Mouse (Mus musculus): Measurements from ENCODE around the gene Ccdc172. TPM values are rescaled to one million over a fixed set of nuclear protein-coding genes. Genes with fewer than 3 reads are reported as not detected.

Gene Ccdc172
- polyA plus RNA-seq, 1 experiment from 2014 or later, result not detected

GRCm38 (mm10) chr19:58500049-58500448 lies 11.7 kb upstream of the Ccdc172 start:
- Histone ChIP-seq H3K9ac (ENCODE audit: low read depth, low read length) (no peak overlapping the region), H3K4me1 (ENCODE audit: control insufficient read depth, low read depth, low read length) (no peaks in the 10 kb centered on the region), H3K9me3 (replicated peaks; ENCODE audit: control insufficient read depth, low read length) (no peaks in the 10 kb centered on the region), H3K36me3 (ENCODE audit: control insufficient read depth, insufficient read depth) (no peaks in the 10 kb centered on the region), H3K4me3 (ENCODE audit: low read depth, low read length) (no peak overlapping the region), H3K4me2 (ENCODE audit: low read depth, low read length) (no peak overlapping the region), H3K27ac (ENCODE audit: low read length) (no peak overlapping the region), H3K27me3 (ENCODE audit: control insufficient read depth, insufficient read depth, low read depth, low read length) (no peaks in the 10 kb centered on the region)
- WGBS (ENCODE audit: insufficient replicate concordance), result 43% methylated on average over 2 of the region's 2 CpGs
- no peak for ATAC-seq (ENCODE audit: low read depth)

- 57% methylated on average over 1 of the region's 1 CpGs for WGBS (ENCODE audit: insufficient replicate concordance)
- H3K27me3 ChIP-seq (ENCODE audit: control insufficient read depth, insufficient read depth, low read depth, low read length), result no peaks in the 10 kb centered on the region
- H3K4me1 ChIP-seq (ENCODE audit: control insufficient read depth, low read depth, low read length), result no peaks in the 10 kb centered on the region
- no peak overlapping the region for H3K4me3 ChIP-seq (ENCODE audit: low read depth, low read length)
- no peak overlapping the region for H3K27ac ChIP-seq (ENCODE audit: low read length)
- no peak overlapping the region for H3K4me2 ChIP-seq (ENCODE audit: low read depth, low read length)
- H3K9ac ChIP-seq (ENCODE audit: low read depth, low read length), result no peak overlapping the region
- no peaks in the 10 kb centered on the region for H3K9me3 ChIP-seq (replicated peaks; ENCODE audit: control insufficient read depth, low read length)
- ATAC-seq (ENCODE audit: low read depth), result no peak
- H3K36me3 ChIP-seq (ENCODE audit: control insufficient read depth, insufficient read depth), result no peaks in the 10 kb centered on the region
Measured at GRCm38 (mm10) chr19:58521696-58522095, 9.9 kb downstream of the Ccdc172 start.

GRCm38 (mm10) chr19:58523736-58524394 lies 12.1 kb downstream of the Ccdc172 start:
- Histone ChIP-seq H3K9me3 (replicated peaks; ENCODE audit: control insufficient read depth, low read length) (no peaks in the 10 kb centered on the region), H3K4me3 (ENCODE audit: low read depth, low read length) (no peak overlapping the region), H3K4me1 (ENCODE audit: control insufficient read depth, low read depth, low read length) (no peaks in the 10 kb centered on the region), H3K27me3 (ENCODE audit: control insufficient read depth, insufficient read depth, low read depth, low read length) (no peaks in the 10 kb centered on the region), H3K9ac (ENCODE audit: low read depth, low read length) (no peak overlapping the region), H3K36me3 (ENCODE audit: control insufficient read depth, insufficient read depth) (no peaks in the 10 kb centered on the region), H3K4me2 (ENCODE audit: low read depth, low read length) (no peak overlapping the region), H3K27ac (ENCODE audit: low read length) (no peak overlapping the region)
- 49% methylated on average over 12 of the region's 12 CpGs for WGBS (ENCODE audit: insufficient replicate concordance)
- no peak for ATAC-seq (ENCODE audit: low read depth)

- no peak overlapping the region for H3K4me3 ChIP-seq (ENCODE audit: low read depth, low read length)
- WGBS (ENCODE audit: insufficient replicate concordance), result 56% methylated on average over 12 of the region's 12 CpGs
- H3K4me1 ChIP-seq (ENCODE audit: control insufficient read depth, low read depth, low read length), result no peaks in the 10 kb centered on the region
- H3K9me3 ChIP-seq (replicated peaks; ENCODE audit: control insufficient read depth, low read length), result no peaks in the 10 kb centered on the region
- H3K27me3 ChIP-seq (ENCODE audit: control insufficient read depth, insufficient read depth, low read depth, low read length), result no peaks in the 10 kb centered on the region
- no peak overlapping the region for H3K4me2 ChIP-seq (ENCODE audit: low read depth, low read length)
- H3K9ac ChIP-seq (ENCODE audit: low read depth, low read length), result no peak overlapping the region
- H3K27ac ChIP-seq (ENCODE audit: low read length), result no peak overlapping the region
- no peak for ATAC-seq (ENCODE audit: low read depth)
- H3K36me3 ChIP-seq (ENCODE audit: control insufficient read depth, insufficient read depth), result no peaks in the 10 kb centered on the region
Measured at GRCm38 (mm10) chr19:58525457-58526239, 13.9 kb downstream of the Ccdc172 start.

GRCm38 (mm10) chr19:58533077-58533476 lies 21.3 kb downstream of the Ccdc172 start:
- Histone ChIP-seq H3K9ac (ENCODE audit: low read depth, low read length) (no peak overlapping the region), H3K4me1 (ENCODE audit: control insufficient read depth, low read depth, low read length) (no peaks in the 10 kb centered on the region), H3K36me3 (ENCODE audit: control insufficient read depth, insufficient read depth) (no peaks in the 10 kb centered on the region), H3K9me3 (replicated peaks; ENCODE audit: control insufficient read depth, low read length) (no peaks in the 10 kb centered on the region), H3K4me3 (ENCODE audit: low read depth, low read length) (no peak overlapping the region), H3K27ac (ENCODE audit: low read length) (no peak overlapping the region), H3K4me2 (ENCODE audit: low read depth, low read length) (no peak overlapping the region), H3K27me3 (ENCODE audit: control insufficient read depth, insufficient read depth, low read depth, low read length) (no peaks in the 10 kb centered on the region)
- 59% methylated on average over 3 of the region's 3 CpGs for WGBS (ENCODE audit: insufficient replicate concordance)
- ATAC-seq (ENCODE audit: low read depth), result no peak

GRCm38 (mm10) chr19:58536691-58537090 lies 24.9 kb downstream of the Ccdc172 start:
- ATAC-seq (ENCODE audit: low read depth), result no peak
- H3K27me3 ChIP-seq (ENCODE audit: control insufficient read depth, insufficient read depth, low read depth, low read length), result no peaks in the 10 kb centered on the region
- H3K9ac ChIP-seq (ENCODE audit: low read depth, low read length), result no peak overlapping the region
- no peak overlapping the region for H3K4me3 ChIP-seq (ENCODE audit: low read depth, low read length)
- H3K9me3 ChIP-seq (replicated peaks; ENCODE audit: control insufficient read depth, low read length), result no peaks in the 10 kb centered on the region
- no peak overlapping the region for H3K27ac ChIP-seq (ENCODE audit: low read length)
- no peaks in the 10 kb centered on the region for H3K4me1 ChIP-seq (ENCODE audit: control insufficient read depth, low read depth, low read length)
- 75% methylated on average over 10 of the region's 10 CpGs for WGBS (ENCODE audit: insufficient replicate concordance)
- H3K4me2 ChIP-seq (ENCODE audit: low read depth, low read length), result no peak overlapping the region
- H3K36me3 ChIP-seq (ENCODE audit: control insufficient read depth, insufficient read depth), result no peaks in the 10 kb centered on the region

- Histone ChIP-seq H3K4me1 (ENCODE audit: control insufficient read depth, low read depth, low read length) (no peaks in the 10 kb centered on the region), H3K4me3 (ENCODE audit: low read depth, low read length) (no peak overlapping the region), H3K36me3 (ENCODE audit: control insufficient read depth, insufficient read depth) (no peaks in the 10 kb centered on the region), H3K9me3 (replicated peaks; ENCODE audit: control insufficient read depth, low read length) (no peaks in the 10 kb centered on the region), H3K27ac (ENCODE audit: low read length) (no peak overlapping the region), H3K9ac (ENCODE audit: low read depth, low read length) (no peak overlapping the region), H3K4me2 (ENCODE audit: low read depth, low read length) (no peak overlapping the region), H3K27me3 (ENCODE audit: control insufficient read depth, insufficient read depth, low read depth, low read length) (no peaks in the 10 kb centered on the region)
- no peak for ATAC-seq (ENCODE audit: low read depth)
- WGBS (ENCODE audit: insufficient replicate concordance), result 62% methylated on average over 5 of the region's 5 CpGs
Measured at GRCm38 (mm10) chr19:58540396-58540795, 28.6 kb downstream of the Ccdc172 start.

- no peak for ATAC-seq (ENCODE audit: low read depth)
Measured at GRCm38 (mm10) chr19:58548367-58548766, 36.6 kb downstream of the Ccdc172 start.

GRCm38 (mm10) chr19:58550489-58550888 lies 38.7 kb downstream of the Ccdc172 start:
- H3K4me1 ChIP-seq (ENCODE audit: control insufficient read depth, low read depth, low read length), result no peaks in the 10 kb centered on the region
- no peak overlapping the region for H3K27ac ChIP-seq (ENCODE audit: low read length)
- H3K4me2 ChIP-seq (ENCODE audit: low read depth, low read length), result no peak overlapping the region
- ATAC-seq (ENCODE audit: low read depth), result no peak
- H3K9ac ChIP-seq (ENCODE audit: low read depth, low read length), result no peak overlapping the region
- no peak overlapping the region for H3K4me3 ChIP-seq (ENCODE audit: low read depth, low read length)
- 57% methylated on average over 1 of the region's 1 CpGs for WGBS (ENCODE audit: insufficient replicate concordance)
- H3K36me3 ChIP-seq (ENCODE audit: control insufficient read depth, insufficient read depth), result no peaks in the 10 kb centered on the region
- no peaks in the 10 kb centered on the region for H3K27me3 ChIP-seq (ENCODE audit: control insufficient read depth, insufficient read depth, low read depth, low read length)
- H3K9me3 ChIP-seq (replicated peaks; ENCODE audit: control insufficient read depth, low read length), result no peaks in the 10 kb centered on the region

More at GRCm38 (mm10) chr19:58548367-58548766, 36.6 kb downstream of the Ccdc172 start:
- Histone ChIP-seq H3K4me3 (ENCODE audit: low read depth, low read length) (no peak overlapping the region), H3K4me1 (ENCODE audit: control insufficient read depth, low read depth, low read length) (no peaks in the 10 kb centered on the region), H3K36me3 (ENCODE audit: control insufficient read depth, insufficient read depth) (no peaks in the 10 kb centered on the region), H3K4me2 (ENCODE audit: low read depth, low read length) (no peak overlapping the region), H3K9me3 (replicated peaks; ENCODE audit: control insufficient read depth, low read length) (no peaks in the 10 kb centered on the region), H3K27me3 (ENCODE audit: control insufficient read depth, insufficient read depth, low read depth, low read length) (no peaks in the 10 kb centered on the region), H3K9ac (ENCODE audit: low read depth, low read length) (no peak overlapping the region), H3K27ac (ENCODE audit: low read length) (no peak overlapping the region)
- 32% methylated on average over 4 of the region's 4 CpGs for WGBS (ENCODE audit: insufficient replicate concordance)

Measured in liver, embryonic 16.5 days (tissue).